Mouse (Mus musculus): Measurements from ENCODE around the gene Dgki.

DNA sequence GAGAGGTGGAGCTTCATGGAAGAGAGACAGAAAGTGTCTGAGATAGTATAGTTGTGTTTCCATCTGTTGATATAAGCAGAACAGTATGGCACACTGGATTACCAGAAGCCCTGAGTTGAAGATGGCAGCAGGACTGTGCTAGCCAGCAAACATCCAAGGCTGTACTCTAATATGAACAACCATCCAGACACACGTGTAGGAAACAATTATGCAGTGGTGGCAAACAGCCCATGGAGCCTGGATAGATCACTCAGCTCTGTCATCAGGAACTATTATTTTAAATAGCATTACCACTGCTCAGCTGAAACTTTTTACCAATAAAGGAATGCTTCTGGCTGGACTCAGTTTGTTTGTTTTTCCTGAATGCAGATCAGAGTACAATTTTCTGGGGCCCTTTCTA, 327.5 kb downstream of the Dgki start:
- TF ChIP-seq MAFK (IDR thresholded peaks at IDR 0.05; ENCODE audit: insufficient read depth, low read depth, low read length) (no peak), ZNF384 (IDR thresholded peaks at IDR 0.05; ENCODE audit: low read depth, low read length) (no peak), ZC3H11A (IDR thresholded peaks at IDR 0.05; ENCODE audit: borderline replicate concordance, low read depth, low read length) (no peak)

Measured in ES-E14 (cell line).